Mouse (Mus musculus): ENCODE data around the gene 1700001P01Rik.

DNA sequence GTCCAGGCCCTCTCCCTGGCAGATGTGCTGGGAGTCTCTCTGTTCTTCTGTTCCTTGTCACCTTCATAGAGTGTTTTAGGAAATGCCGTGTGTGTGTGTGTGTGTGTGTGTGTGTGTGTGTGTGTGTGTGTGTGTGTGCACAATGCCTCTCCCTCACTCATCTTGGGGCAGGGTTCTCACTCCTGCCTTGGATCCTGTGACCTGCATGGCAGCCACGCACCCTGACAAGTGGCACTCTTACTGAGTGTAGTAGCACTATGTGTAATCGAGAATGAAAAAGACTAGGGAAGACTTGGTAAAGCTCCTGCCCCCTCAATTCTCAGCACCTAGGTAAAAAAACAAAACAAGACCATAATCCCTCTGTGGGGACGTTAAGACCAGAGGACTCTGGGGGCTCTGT is 43.4 kb upstream of the 1700001P01Rik start:
- no peak for TF ChIP-seq CTCF (IDR thresholded peaks at IDR 0.05; ENCODE audit: extremely low read depth, insufficient read depth, insufficient read length, insufficient replicate concordance)
- TF ChIP-seq POLR2A (IDR thresholded peaks at IDR 0.05; ENCODE audit: low read depth, low read length): no peak
